Mouse (Mus musculus): ENCODE measurements at regions not wholly inside any gene's neighbourhood (a gene's known extent, or its start where the extent isn't known, plus 50 kb on each side); places are given as distances from the start of the nearest gene placed in this dataset.

DNA sequence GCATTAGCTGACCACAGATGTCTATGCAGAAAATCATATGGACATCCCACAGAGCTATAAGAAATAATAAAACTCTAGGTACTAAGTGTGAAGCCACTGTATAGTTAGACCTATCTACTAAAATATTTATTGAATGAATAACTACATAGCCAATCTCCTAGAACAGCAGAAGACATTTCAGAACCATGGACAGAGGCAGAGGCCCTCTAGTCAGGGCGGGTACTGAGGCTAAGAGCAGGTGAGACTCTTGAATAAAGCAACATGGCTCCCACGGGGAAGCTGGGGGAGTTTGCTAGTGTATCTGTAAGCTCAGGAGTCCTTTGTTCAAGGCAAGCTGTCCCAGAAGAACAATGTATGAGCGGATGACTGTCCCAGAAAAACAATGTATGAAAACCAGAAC lies 112.2 kb downstream of the Tle3 start:
- in situ Hi-C loops (cut with MboI; ENCODE audit: unreplicated experiment in 2 of 2): no loop called here

DNA sequence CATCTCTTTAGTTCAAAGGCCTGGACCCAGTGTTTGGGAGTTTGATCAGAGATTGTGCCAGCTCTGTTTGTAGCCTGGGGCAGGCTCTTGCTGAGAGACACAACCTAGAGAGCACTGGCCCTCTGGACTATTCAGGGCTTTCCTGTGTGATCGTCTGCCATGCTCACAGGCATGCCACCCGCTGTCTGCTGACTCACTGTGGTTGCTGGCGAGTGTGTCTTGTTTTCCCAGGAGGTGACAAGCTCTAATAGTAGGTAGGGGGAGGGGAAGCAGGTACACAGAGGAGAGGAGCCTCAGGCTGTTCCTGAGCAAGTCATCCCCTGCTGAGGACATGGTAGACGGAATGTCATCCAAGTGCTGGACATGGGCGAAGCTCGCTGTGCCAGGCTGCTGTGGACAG lies 107.5 kb downstream of the Tle3 start:
- in situ Hi-C loops (cut with MboI; ENCODE audit: unreplicated experiment in 2 of 2): loop anchor here in 1 of 2 experiments (5.0 kb wide), 1 partner anchor 218 kb away; no protein-coding TSS in a partner anchor

DNA sequence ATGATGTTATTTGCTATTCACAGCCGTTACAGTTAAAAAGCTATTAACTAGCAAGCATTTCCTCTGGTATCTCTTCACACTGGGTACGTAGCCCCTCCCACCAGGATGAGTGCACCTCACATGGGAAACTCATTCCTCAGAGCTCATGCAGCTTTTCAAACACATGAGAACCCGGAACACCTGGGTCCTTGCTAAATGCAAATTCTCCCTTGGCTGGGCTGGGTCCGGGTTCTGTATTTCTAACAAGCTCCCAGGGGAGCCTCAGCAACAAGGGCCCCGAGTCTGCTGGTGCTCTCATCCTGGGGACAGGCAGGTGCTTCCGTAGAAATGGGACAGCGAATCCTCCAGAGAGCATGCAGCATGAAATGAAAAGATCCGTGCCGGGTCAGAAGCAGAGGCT lies 106.7 kb downstream of the Tle3 start:
- in situ Hi-C loops (cut with MboI; ENCODE audit: unreplicated experiment in 2 of 2): loop anchor here in 1 of 2 experiments (5.0 kb wide), 1 partner anchor 218 kb away; no protein-coding TSS in a partner anchor

DNA sequence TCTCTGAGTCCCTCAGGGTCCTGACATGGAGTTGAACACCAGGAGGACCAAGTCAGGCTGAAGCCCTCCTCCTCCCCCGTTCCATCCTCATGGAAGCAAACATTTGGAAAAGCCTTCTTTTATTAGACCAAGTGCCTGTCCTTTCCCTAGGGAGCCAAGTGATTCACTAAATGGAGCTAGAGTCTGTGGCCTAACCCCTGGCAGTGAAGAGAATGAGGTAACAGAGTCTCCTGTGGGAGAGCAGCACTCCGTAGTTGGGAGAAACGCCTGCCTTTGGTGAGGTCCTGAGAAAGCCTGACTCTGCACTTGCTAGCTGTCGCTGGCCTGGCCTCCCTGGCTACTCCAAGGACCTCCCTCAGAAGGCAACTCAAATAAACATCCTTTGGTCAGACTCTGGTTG lies 104.2 kb downstream of the Tle3 start:
- in situ Hi-C loops (cut with MboI; ENCODE audit: unreplicated experiment in 2 of 2): loop anchor here in 1 of 2 experiments (5.0 kb wide), 1 partner anchor 221 kb away; no protein-coding TSS in a partner anchor

DNA sequence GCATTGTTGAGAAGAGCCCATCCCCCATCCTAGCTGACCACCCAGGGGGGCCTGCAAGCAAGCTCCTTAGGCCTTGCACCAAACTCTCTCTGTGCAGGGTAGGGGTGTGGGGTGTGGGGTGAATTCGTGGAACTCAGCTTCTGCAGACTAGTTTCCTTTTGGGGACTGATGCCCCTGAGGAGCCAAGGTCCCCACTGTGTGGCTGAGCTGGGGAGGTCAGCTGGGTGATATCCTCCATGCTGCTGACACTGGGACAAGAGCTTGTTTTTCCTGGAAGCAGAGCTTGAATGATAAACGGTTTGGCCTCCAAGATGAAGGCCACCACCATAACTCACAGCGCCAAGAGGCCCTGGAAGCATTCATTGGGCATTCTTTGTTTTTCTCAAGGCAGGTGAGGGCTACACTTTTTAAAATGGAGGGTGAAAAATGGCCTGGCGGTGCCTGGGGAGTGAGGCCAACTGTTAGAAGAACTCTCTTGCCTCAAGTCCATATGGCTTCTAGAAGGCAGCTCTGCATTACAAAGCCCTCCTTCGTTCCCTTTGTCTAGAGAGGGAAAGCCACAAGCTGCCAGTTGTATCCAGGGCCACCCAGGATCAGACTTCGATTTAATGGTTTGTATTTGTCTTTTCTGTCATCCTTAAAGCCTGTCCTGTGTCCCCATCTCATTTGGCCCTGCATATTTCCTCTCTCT lies 98.8 kb downstream of the Tle3 start:
- in situ Hi-C loops (cut with MboI; ENCODE audit: unreplicated experiment in 2 of 2): no loop called here

DNA sequence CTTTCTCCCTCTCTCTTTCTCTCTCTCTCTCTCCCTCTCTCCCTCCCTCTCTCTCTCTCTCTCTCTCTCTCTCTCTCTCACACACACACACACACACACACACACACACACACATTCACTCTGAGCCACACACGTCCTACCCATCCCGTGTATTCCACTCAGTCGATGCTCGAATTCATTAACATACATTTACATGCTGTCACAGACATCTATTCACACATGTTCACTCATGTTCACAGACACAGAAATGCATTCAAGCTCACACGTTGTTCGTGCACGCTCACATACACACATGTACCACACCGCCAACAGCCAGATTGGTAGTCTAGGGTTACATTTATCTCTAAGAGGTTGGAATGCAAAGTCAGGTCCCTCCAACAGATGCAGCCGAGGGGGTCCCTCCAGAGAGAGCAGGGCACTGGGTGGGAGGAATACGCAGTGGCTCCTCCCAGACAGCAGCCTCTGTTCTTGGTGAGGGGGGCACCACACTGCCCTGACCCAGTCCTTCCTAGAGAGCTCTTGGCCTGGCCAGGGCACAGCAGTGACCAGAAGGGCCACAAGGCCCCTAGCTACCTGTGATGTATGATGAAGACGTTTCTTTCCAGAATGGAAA lies 96.8 kb downstream of the Tle3 start:
- in situ Hi-C loops (cut with MboI; ENCODE audit: unreplicated experiment in 2 of 2): no loop called here

DNA sequence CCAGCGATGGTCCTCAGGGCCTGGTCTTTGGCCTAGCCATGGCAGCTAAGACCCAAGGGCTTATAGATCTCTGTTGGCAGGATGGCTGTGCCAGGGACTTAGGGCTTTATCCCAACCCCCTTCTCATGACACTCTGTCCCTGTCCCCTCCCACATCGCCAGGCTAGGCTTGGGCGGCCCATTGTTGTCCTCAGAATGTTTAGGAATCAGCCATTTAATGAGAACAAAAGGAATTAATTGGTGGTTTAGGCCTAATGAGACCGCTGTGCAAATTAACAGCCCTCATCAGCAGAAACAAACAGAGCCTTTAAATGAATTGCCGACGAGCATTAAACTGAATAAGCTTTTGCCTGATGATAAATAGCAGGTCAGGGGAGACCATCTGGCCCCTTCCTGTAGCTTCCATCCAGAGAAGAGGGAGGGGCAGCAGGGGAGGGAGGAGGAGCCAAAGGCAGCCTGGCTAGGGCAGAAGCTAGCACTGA lies 96.2 kb downstream of the Tle3 start:
- in situ Hi-C loops (cut with MboI; ENCODE audit: unreplicated experiment in 2 of 2): no loop called here

Measured in v-Abl transformed pro-B cells (cell line).